Mouse (Mus musculus) olfactory bulb, adult 2 months (tissue): ENCODE data around the gene Cmtm6. TPM values are rescaled to one million over a fixed set of nuclear protein-coding genes. Genes with fewer than 3 reads are reported as not detected.

Experiments
- H3K27ac ChIP-seq: fragments of 200-500 bp; 2 replicates; pipeline ENCODE4 v1.5.1; 2012; ENCODE audit warnings: low read depth, low read length; ENCODE audit not compliant: insufficient read depth
- H3K4me1 ChIP-seq: fragments of 200-500 bp; 2 replicates; pipeline ENCODE4 v1.6.1; 2012; ENCODE audit warnings: low read length; ENCODE audit not compliant: control insufficient read depth, insufficient read depth
- H3K4me3 ChIP-seq: fragments of 200-500 bp; 2 replicates; pipeline ENCODE4 v1.5.1; 2012; ENCODE audit warnings: mild to moderate bottlenecking, low read depth, low read length, moderate library complexity; ENCODE audit not compliant: insufficient read depth
- CTCF ChIP-seq: fragments of 200-500 bp; IDR thresholded peaks from 2 replicates; pipeline ENCODE4 v1.5.1; 2012; ENCODE audit warnings: low read depth, mild to moderate bottlenecking, low read length, moderate library complexity; ENCODE audit not compliant: insufficient read depth
- POLR2A ChIP-seq: fragments of 200-500 bp; IDR thresholded peaks from 2 replicates; pipeline ENCODE4 v1.6.1; 2012; ENCODE audit warnings: mild to moderate bottlenecking, low read depth, low read length, moderate library complexity; ENCODE audit not compliant: insufficient read depth
- WGBS: fragments of 180-500 bp; shearing (Covaris S2); methylation state at CpG from one replicate; pipeline ENCODE4 v1.1.7; 2018; 5-methylcytosine and 5-hydroxymethylcytosine counted together
- polyA plus RNA-seq: library from polyadenylated mRNA; stranded (reverse); fragments of >200 nt; gene quantifications from 2 replicates; pipeline ENCODE4 v1.2.4, GENCODE M21; 2012; ENCODE audit warnings: low replicate concordance; ENCODE audit not compliant: missing spikeins, insufficient read depth, insufficient read length

The Cmtm6 gene
- polyA plus RNA-seq, 1 experiment = not detected

- H3K4me3 ChIP-seq = no peak overlapping the region
- H3K4me1 ChIP-seq = no peaks in the 10 kb centered on the region
- H3K27ac ChIP-seq = no peak overlapping the region
- no peak for TF ChIP-seq POLR2A
- TF ChIP-seq CTCF = no peak
- WGBS = 93% methylated on average over 4 of the region's 4 CpGs
Measured at GRCm38 (mm10) chr9:114697072-114697471, 33.8 kb upstream of the Cmtm6 start.

GRCm38 (mm10) chr9:114697926-114698325 lies 33.0 kb upstream of the Cmtm6 start:
- no peaks in the 10 kb centered on the region for H3K4me1 ChIP-seq
- H3K27ac ChIP-seq = no peak overlapping the region
- TF ChIP-seq POLR2A (no peak), CTCF (no peak)
- H3K4me3 ChIP-seq = no peak overlapping the region
- WGBS = 90% methylated on average over 5 of the region's 5 CpGs

GRCm38 (mm10) chr9:114699262-114699661 lies 31.7 kb upstream of the Cmtm6 start:
- TF ChIP-seq CTCF (no peak), POLR2A (no peak)
- WGBS = 79% methylated on average over 6 of the region's 6 CpGs
- H3K4me1 ChIP-seq = no peaks in the 10 kb centered on the region
- H3K27ac ChIP-seq = no peak overlapping the region
- H3K4me3 ChIP-seq = no peak overlapping the region

GRCm38 (mm10) chr9:114699882-114700665 lies 30.8 kb upstream of the Cmtm6 start:
- 94% methylated on average over 16 of the region's 16 CpGs for WGBS
- H3K4me3 ChIP-seq = no peak overlapping the region

GRCm38 (mm10) chr9:114701031-114701430 lies 29.9 kb upstream of the Cmtm6 start:
- TF ChIP-seq POLR2A = no peak
- no peak for TF ChIP-seq CTCF
- WGBS = 81% methylated on average over 2 of the region's 2 CpGs
- H3K4me1 ChIP-seq = no peaks in the 10 kb centered on the region
- no peak overlapping the region for H3K4me3 ChIP-seq
- H3K27ac ChIP-seq = no peak overlapping the region

More at GRCm38 (mm10) chr9:114699882-114700665, 30.8 kb upstream of the Cmtm6 start:
- TF ChIP-seq POLR2A = no peak
- no peak for TF ChIP-seq CTCF
- no peak overlapping the region for H3K27ac ChIP-seq
- H3K4me1 ChIP-seq = no peaks in the 10 kb centered on the region

- 94% methylated on average over 4 of the region's 4 CpGs for WGBS
- no peaks in the 10 kb centered on the region for H3K4me1 ChIP-seq
- no peak overlapping the region for H3K4me3 ChIP-seq
- TF ChIP-seq POLR2A = no peak
- TF ChIP-seq CTCF = no peak
- H3K27ac ChIP-seq = no peak overlapping the region
Measured at GRCm38 (mm10) chr9:114701921-114702320, 29.0 kb upstream of the Cmtm6 start.

GRCm38 (mm10) chr9:114707805-114708204 lies 23.1 kb upstream of the Cmtm6 start:
- TF ChIP-seq CTCF (no peak), POLR2A (no peak)
- H3K4me3 ChIP-seq = no peak overlapping the region
- 97% methylated on average over 4 of the region's 4 CpGs for WGBS
- no peak overlapping the region for H3K27ac ChIP-seq
- H3K4me1 ChIP-seq = no peaks in the 10 kb centered on the region

GRCm38 (mm10) chr9:114710345-114710744 lies 20.6 kb upstream of the Cmtm6 start:
- WGBS = 80% methylated on average over 7 of the region's 7 CpGs
- Histone ChIP-seq H3K27ac (no peak overlapping the region), H3K4me3 (no peak overlapping the region), H3K4me1 (no peaks in the 10 kb centered on the region)
- TF ChIP-seq POLR2A = no peak
- no peak for TF ChIP-seq CTCF

- H3K4me1 ChIP-seq = no peaks in the 10 kb centered on the region
- TF ChIP-seq CTCF (no peak), POLR2A (no peak)
- WGBS = 94% methylated on average over 7 of the region's 7 CpGs
Measured at GRCm38 (mm10) chr9:114713481-114713880, 17.4 kb upstream of the Cmtm6 start.

More at GRCm38 (mm10) chr9:114713481-114713880, 17.4 kb upstream of the Cmtm6 start:
- H3K4me3 ChIP-seq = no peak overlapping the region
- no peak overlapping the region for H3K27ac ChIP-seq
